Mouse (Mus musculus) right cerebral cortex, postnatal 36 days (tissue): ENCODE results near the gene Chrm5.

ENCODE experiments used
- DNase-seq, 2 experiments: peaks; one replicate each; pipeline ENCODE4 v3.0.0; 2022; ENCODE audit warnings: low spot score in 2 of 2, mixed read lengths in 1 of 2

The Chrm5 gene

DNA sequence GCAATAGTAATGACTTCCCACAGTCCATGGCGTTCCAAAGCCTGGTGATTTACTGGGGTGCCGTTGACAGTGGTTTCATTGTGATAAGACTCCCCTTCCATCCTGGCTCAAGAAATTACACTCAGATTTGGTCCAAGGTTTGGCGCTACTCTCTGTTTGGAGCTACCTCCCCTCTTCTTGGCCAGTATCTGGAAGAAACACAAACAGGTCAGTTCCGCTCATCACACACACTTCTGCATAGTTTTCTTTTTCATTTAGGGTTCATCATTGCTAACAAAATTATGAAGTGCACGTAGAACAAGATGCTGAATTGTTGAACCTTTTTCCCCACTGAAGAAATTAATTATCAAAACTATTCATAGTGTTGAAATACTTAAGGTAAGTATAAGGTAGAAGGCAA is at the start of gene Chrm5:
Chrm5 (minus strand) TSS at position 101 of the 400 bp plus-strand sequence.
- DNase-seq, result no peak

GRCm38 (mm10) chr2:112526933-112527332 is 46.4 kb upstream of the Chrm5 start:
- DNase-seq, result no peak

- DNase-seq, result no peak
These were observed 40.2 kb upstream of the Chrm5 start for GRCm38 (mm10) chr2:112520526-112521482.

DNA sequence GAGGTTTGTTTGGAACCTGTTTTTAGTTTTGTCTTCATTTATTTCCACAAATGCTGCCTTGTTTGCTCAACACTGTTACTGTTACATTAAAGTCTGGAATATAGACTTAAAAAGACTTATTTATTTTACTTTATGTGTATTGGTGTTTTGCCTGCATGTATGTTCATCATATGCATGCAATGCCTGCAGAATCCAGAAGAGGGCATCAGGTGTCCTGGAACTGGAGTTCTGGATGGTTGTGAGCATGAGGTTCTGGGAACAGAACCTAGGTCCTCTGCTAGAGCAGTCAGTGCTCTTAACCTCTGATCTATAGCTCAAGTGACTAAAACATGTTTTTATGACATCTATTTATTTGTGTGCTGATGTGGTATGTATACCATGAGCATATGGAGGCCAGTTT is 38.0 kb upstream of the Chrm5 start:
- DNase-seq, result no peak

DNA sequence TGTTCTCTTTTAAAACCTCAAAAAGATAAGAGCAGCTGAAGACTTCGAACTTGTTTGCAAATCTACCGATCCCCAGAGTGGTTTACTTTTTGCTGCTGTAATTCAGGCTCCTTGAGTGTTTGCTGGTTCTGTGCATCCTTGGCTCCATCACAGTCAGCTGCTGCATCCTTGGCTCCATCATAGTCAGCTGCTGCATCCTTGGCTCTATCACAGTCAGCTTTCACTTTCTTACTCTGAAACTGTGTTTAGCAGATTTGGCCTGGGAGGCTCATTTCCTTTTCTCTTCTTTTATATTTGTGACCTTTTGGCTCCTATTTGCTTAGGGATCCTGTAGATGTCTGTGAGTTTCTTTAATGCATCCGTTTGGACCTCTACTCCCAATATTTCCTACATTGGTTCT is 36.6 kb upstream of the Chrm5 start:
- no peak for DNase-seq

DNA sequence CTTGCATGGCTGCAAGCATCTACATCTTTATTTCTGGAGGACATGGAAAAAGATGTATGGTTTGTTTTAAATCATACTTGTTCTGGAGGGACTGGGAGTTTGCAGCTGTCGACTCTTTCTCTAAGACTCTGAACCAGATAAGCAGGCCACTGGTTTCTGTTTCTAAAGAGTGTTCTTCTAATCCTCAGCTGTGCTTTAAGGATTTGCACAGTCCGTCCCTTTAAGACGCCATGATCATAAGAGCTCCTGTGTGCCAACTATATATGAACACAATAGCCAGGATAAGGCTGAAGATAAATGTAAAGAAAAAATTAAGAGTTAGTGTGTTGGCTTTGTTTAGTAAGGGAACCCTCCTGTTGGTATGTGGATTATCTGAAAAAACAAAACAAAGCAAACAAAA is 36.2 kb upstream of the Chrm5 start:
- no peak for DNase-seq

GRCm38 (mm10) chr2:112513036-112513435 is 32.5 kb upstream of the Chrm5 start:
- no peak for DNase-seq

- no peak for DNase-seq
These were observed 29.6 kb upstream of the Chrm5 start for GRCm38 (mm10) chr2:112510140-112510539.

DNA sequence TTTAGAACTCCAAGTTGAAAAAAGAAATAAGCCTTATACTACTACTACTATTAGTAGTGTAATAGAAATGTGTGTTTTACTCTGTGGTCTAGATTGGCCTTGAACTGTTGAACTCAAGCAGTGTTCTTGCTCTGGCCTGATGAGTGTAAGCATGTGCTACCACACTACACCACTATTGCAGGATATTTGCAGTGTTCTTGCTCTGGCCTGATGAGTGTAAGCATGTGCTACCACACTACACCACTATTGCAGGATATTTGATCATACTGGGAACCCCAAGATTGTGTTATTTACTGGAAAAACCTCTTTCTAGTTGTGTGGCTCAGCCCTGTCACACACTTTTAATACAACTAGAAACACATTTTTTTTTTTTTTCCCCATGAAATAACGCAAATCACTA is 26.9 kb upstream of the Chrm5 start:
- no peak for DNase-seq

DNA sequence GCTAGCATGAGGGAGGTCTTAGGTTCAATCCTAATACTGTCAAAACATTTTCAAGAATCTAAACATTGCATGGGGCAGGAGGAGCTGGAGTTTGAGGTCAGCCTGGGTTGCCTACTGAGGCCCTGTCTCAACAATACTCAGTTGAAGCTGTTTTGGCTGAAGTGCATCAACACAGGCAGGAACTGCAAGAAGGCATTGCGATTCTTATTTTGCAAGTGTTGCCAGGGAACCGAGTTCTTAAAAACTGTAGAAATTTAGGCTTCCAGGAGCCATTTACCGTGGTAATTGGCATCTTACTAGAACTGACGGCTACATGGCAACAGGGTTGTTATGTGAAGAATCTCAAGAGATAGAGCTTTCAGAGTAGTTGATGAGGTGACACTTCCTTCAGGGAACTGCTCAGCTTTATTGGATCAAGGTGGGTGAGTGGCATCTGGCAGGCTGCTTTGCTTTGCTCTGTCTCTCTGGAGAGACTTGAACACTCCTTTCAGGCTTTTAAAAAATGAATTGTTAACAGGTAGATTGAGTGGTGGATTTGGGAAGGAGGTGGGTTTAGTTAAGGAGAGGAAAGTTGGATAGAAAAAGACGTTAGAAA is 26.4 kb upstream of the Chrm5 start:
- no peak for DNase-seq

DNA sequence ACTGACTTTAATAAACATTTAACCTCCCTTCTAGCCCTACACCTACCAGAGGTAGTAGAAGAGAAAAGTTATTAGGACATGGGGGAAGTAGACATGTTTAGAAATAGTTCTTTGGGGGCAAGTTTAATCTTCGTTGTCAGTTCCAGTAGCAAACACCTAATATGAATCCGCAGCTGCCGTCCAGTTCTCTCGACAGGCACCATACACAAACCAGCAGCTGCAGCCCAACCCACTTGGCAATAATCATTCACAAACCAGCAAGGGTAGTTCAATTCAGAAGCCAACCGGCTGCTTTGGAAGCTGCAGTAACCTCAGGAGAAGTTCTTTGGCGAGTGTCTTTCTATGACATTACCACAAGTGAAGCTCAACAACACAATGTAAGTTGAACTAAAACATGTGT is 23.4 kb upstream of the Chrm5 start:
- no peak for DNase-seq

GRCm38 (mm10) chr2:112501209-112501608 is 20.6 kb upstream of the Chrm5 start:
- DNase-seq, result peak; percentile 60 to 70

DNA sequence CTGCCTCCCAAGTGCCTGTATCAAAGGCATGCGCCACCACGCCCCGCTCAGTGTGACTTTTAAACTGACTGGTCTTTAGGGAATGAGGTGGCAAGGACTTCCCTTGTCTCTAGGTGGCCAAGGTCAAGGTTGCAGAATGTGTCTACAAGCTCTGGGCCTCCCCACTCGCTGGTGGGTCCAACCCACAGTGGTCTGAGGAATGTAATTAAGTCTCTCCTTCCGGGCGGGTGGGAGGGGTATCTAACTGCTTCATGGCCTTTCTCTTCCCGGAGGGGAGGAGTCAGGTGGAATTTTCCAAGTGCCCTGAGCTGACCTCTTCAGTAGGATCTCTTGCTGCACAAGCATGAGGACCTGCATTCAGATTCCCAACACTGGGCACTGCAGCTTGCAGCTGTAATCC is 17.3 kb upstream of the Chrm5 start:
- no peak for DNase-seq

DNA sequence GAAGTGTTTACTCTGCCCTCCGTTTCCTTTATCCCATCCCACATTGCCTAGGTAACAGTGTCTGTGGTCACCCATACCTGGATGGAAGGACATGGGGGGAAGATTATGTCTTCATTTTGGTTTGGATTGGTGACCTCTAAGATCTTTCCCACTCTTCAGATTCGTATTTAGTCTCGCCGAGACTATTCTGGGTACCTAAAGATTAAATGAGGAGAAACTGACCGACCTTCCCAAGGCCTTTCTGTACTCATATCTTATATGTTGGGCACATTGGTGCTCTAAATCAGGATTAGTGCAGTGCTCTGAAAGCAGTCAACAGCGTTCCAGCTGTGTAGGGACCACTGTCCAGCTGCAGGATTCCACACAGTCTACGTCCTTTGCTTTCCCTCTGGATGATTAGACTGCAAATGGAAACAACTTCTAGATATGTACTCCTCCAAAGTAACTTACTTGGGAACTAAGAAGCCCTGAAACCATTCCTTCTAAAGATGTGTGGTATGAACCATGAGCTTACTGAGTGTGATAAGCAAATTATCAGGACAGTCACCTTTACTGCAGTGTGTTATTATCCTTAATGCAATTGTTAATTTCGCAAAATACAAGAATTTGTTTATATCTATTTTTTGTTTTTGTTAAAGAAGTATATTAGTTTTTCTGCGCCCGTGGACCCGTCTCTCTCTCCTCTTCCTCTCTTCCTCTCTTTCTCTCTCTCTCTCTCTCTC is 13.1 kb upstream of the Chrm5 start:
- DNase-seq, result no peak

- peak; percentile 68 to 70 for DNase-seq
These were observed 12.4 kb upstream of the Chrm5 start, which contains the start of gene Aven for GRCm38 (mm10) chr2:112492856-112493538. Aven (plus strand) TSS chr2:112492964.

DNA sequence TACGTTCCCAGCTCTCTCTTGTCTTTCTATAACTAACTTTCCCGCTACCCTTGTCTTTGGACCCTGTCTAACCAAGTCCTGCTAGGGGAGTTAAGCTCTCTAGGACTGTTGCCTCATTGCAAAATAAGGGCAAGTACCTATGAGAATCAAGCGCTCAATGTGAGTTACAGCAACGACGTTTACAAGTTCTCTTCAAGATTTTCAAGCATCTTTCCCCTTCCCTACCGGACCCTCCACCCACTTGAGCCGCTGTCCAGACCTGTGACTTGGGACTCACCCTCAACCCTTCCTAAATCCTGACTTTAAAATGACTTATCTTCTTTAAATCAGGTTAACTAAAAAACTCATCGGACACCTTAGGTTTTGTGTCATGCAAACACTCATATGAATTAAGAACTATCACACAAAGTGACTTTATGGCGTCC is 11.9 kb upstream of the Chrm5 start:
- DNase-seq, result no peak

GRCm38 (mm10) chr2:112491629-112492028 is 11.1 kb upstream of the Chrm5 start:
- no peak for DNase-seq

- no peak for DNase-seq
These were observed 10.1 kb upstream of the Chrm5 start for GRCm38 (mm10) chr2:112490483-112491196.

DNA sequence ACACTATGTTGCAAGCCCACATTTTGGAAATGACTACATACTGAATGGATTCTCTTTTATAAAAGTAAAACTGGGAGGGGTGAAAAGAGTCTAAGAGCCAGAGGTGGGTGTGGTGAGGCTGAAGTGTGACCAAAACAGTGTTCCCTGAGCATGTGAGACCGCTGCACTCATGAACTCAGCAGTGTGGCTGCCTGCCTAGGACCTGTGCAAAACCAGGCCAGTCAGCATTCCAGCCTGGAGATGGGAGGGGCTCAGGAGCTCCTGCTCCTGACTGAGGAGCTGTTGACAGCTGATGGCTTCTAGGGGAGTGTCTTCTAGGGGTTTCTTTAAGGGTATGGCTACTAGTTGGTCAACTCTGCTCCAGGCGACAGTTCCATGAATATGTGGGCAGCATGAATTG is 4.3 kb upstream of the Chrm5 start:
- DNase-seq, result no peak

DNA sequence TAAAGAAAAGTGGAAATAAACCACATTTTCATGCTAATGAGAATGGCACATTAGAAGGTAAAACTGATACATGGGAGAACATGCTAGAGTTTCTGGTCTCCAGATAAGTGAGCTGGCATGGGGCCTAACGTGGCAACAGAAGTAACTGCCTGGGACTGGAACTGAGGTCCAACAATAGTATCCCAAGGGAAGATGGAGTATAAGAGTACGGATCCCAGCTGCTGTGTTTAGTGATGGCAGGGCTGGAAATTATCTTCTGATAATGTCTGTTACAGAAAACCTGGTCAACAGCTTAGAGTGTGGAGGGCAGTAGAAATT is 2.7 kb upstream of the Chrm5 start:
- no peak for DNase-seq
